Mouse (Mus musculus): ENCODE data around the gene Morn1. TPM values are rescaled to one million over a fixed set of nuclear protein-coding genes. Genes with fewer than 3 reads are reported as not detected.
A peak's percentile ranks its signal among the peaks of the same experiment; 100 is the strongest.
"Not testable (repeated sequence)": the region's sequence is repeated elsewhere in the genome, so short reads cannot be mapped to it uniquely, and the experiment has no call there.

Morn1 gene
- polyA plus RNA-seq, 1 experiment from 2014 or later, result 1.8 TPM

DNA sequence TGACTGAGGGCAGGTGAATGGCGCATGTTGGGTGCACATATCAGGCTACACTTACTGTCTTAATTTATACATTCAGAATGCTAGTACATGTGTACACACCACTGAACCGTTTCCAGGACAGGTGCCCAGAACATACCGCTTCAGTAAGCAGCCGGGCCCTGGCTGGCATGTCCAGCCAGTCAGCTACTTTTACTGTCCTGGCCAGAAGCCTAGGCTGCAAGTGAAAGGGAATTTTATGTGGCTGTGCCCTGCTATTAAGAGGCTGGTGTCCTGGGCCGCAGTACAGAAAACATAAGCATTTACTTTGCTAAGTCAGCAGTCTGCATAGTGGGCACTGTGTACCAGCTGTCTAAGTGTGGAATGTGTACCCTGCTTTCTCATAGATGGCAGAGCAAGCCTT, 15.5 kb upstream of the Morn1 start:
- H3K4me2 ChIP-seq (ENCODE audit: low read depth, low read length), result no peak overlapping the region
- ATAC-seq (replicated peaks; ENCODE audit: extremely low read depth, insufficient read depth, low FRiP score), result no peak
- peaks cover 65% of the 10 kb centered on the region for H3K36me3 ChIP-seq (ENCODE audit: control insufficient read depth, insufficient read depth)
- no peak overlapping the region for H3K9ac ChIP-seq (ENCODE audit: low read length)
- WGBS, result 83% methylated on average over 5 of the region's 5 CpGs
- peaks cover 10% of the 10 kb centered on the region for H3K4me1 ChIP-seq (ENCODE audit: control insufficient read depth, insufficient read depth, low read length)
- H3K9me3 ChIP-seq (replicated peaks; ENCODE audit: control insufficient read depth, low read length), result no peaks in the 10 kb centered on the region
- H3K27ac ChIP-seq (ENCODE audit: low read length), result no peak overlapping the region
- H3K27me3 ChIP-seq (ENCODE audit: control insufficient read depth, insufficient read depth, low read length), result no peaks in the 10 kb centered on the region
- H3K4me3 ChIP-seq (ENCODE audit: low read length), result no peak overlapping the region

DNA sequence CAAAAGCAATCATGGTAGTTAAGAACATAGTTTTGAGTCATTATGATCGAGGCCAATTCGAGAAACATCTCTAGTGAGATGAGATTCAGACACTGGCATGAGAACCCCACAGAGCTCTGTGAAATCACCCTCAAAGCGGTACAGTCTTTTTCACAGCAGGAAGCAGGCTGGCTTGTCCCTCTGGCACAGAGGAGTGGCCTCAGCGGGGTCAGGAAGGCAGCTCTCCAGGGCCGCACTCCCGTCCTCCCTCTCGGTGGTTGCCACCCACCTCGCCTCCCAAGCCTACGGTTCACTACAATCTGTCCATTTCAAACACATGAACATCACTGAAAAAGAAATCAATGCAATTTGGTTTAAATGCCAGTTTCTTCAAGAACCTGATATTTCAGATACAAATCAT, 12.0 kb upstream of the Morn1 start:
- Histone ChIP-seq H3K9me3 (replicated peaks; ENCODE audit: control insufficient read depth, low read length) (no peaks in the 10 kb centered on the region), H3K27me3 (ENCODE audit: control insufficient read depth, insufficient read depth, low read length) (no peaks in the 10 kb centered on the region), H3K4me1 (ENCODE audit: control insufficient read depth, insufficient read depth, low read length) (no peaks in the 10 kb centered on the region), H3K36me3 (ENCODE audit: control insufficient read depth, insufficient read depth) (peaks cover 73% of the 10 kb centered on the region), H3K4me2 (ENCODE audit: low read depth, low read length) (no peak overlapping the region), H3K4me3 (ENCODE audit: low read length) (no peak overlapping the region), H3K9ac (ENCODE audit: low read length) (no peak overlapping the region), H3K27ac (ENCODE audit: low read length) (no peak overlapping the region)
- 77% methylated on average over 9 of the region's 9 CpGs for WGBS
- ATAC-seq (replicated peaks; ENCODE audit: extremely low read depth, insufficient read depth, low FRiP score), result no peak

DNA sequence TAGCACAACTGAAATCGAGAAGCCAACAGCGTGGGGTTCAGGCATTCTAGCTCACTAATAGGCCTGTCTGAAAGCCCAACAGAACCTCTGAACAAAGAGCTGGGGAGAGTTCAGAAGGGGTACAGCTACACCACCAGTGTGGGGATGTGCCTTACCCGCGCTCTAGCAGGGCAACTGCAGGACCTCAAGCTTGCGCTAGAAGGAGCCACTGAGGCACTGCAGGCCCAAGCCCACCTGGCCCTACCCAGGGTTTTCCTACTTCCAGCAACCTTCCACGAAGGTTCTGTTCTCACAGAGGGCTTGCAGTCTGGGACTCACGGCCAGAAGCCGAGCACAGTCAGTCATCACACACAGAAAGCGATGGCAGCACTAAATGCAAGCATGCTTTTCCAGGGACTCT, 11.2 kb upstream of the Morn1 start:
- Histone ChIP-seq H3K36me3 (ENCODE audit: control insufficient read depth, insufficient read depth) (peaks cover 73% of the 10 kb centered on the region), H3K9me3 (replicated peaks; ENCODE audit: control insufficient read depth, low read length) (no peaks in the 10 kb centered on the region), H3K4me1 (ENCODE audit: control insufficient read depth, insufficient read depth, low read length) (no peaks in the 10 kb centered on the region), H3K27me3 (ENCODE audit: control insufficient read depth, insufficient read depth, low read length) (no peaks in the 10 kb centered on the region), H3K4me3 (ENCODE audit: low read length) (no peak overlapping the region), H3K27ac (ENCODE audit: low read length) (no peak overlapping the region), H3K9ac (ENCODE audit: low read length) (no peak overlapping the region), H3K4me2 (ENCODE audit: low read depth, low read length) (no peak overlapping the region)
- 87% methylated on average over 9 of the region's 9 CpGs for WGBS
- no peak for ATAC-seq (replicated peaks; ENCODE audit: extremely low read depth, insufficient read depth, low FRiP score)

DNA sequence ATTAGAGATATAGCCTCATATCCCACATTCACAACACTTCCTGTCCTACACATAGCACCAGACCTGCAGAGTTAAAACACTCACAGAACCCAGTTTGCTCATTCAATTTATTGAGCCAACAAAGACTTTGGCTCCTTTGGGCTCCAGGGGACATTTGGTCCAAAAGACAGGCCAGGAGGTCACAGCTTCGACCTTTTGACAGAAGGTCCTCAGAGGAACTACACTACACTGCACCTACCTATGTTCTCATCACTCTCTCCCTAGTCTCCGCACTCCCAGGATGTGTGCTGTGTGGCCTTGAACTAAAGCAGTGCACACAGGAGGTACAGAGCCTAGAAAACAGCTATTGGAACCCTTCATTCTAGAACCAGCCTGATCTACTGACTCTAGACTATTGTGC, 10.6 kb upstream of the Morn1 start:
- no peak overlapping the region for H3K4me2 ChIP-seq (ENCODE audit: low read depth, low read length)
- H3K27me3 ChIP-seq (ENCODE audit: control insufficient read depth, insufficient read depth, low read length), result no peaks in the 10 kb centered on the region
- H3K27ac ChIP-seq (ENCODE audit: low read length), result no peak overlapping the region
- WGBS, result 89% methylated on average over 2 of the region's 2 CpGs
- peaks cover 75% of the 10 kb centered on the region for H3K36me3 ChIP-seq (ENCODE audit: control insufficient read depth, insufficient read depth)
- no peak for ATAC-seq (replicated peaks; ENCODE audit: extremely low read depth, insufficient read depth, low FRiP score)
- H3K9me3 ChIP-seq (replicated peaks; ENCODE audit: control insufficient read depth, low read length), result no peaks in the 10 kb centered on the region
- no peak overlapping the region for H3K9ac ChIP-seq (ENCODE audit: low read length)
- H3K4me1 ChIP-seq (ENCODE audit: control insufficient read depth, insufficient read depth, low read length), result no peaks in the 10 kb centered on the region
- no peak overlapping the region for H3K4me3 ChIP-seq (ENCODE audit: low read length)

DNA sequence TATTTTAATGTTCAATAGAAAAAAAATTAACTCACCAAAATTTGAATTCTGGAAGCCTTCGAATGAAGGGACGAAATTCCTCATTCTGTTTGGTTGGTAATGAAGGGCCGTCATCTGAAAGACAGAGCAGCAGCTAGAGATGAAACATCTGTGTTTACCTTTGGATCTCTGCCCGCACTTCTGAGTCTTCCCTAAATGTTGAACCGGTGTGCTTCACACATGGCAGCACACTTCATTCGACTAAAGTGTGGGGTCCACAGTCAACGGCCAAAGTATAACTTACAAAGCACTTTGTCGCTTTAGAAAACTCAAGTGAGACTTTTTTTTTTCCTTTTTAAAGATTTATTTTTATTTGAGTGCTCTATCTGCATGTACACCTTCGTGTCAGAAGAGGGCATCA, 9.7 kb upstream of the Morn1 start:
- peaks cover 74% of the 10 kb centered on the region for H3K36me3 ChIP-seq (ENCODE audit: control insufficient read depth, insufficient read depth)
- WGBS, result 79% methylated on average over 9 of the region's 9 CpGs
- no peaks in the 10 kb centered on the region for H3K9me3 ChIP-seq (replicated peaks; ENCODE audit: control insufficient read depth, low read length)
- ATAC-seq (replicated peaks; ENCODE audit: extremely low read depth, insufficient read depth, low FRiP score), result no peak
- H3K27ac ChIP-seq (ENCODE audit: low read length), result no peak overlapping the region
- H3K9ac ChIP-seq (ENCODE audit: low read length), result no peak overlapping the region
- H3K4me3 ChIP-seq (ENCODE audit: low read length), result no peak overlapping the region
- no peaks in the 10 kb centered on the region for H3K27me3 ChIP-seq (ENCODE audit: control insufficient read depth, insufficient read depth, low read length)
- H3K4me1 ChIP-seq (ENCODE audit: control insufficient read depth, insufficient read depth, low read length), result no peaks in the 10 kb centered on the region
- no peak overlapping the region for H3K4me2 ChIP-seq (ENCODE audit: low read depth, low read length)

DNA sequence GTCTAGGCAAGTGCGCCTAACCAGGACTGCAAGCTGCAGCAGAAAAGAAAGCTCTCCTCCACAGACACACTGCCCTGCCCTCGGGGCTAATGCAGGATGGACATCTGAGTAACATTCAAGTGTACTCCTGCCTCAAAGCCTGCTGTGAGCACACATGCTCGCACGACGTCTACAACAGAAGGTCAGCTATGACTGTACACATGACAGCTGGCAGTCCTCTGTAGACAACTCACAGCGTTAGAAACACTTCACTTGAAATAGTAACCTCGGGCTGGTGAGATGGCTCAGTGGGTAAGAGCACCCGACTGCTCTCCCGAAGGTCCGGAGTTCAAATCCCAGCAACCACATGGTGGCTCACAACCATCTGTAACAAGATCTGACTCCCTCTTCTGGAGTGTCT, 7.6 kb upstream of the Morn1 start:
- not testable (repeated sequence) for H3K4me3 ChIP-seq (ENCODE audit: low read length); H3K27me3 ChIP-seq (ENCODE audit: control insufficient read depth, insufficient read depth, low read length); H3K4me2 ChIP-seq (ENCODE audit: low read depth, low read length); H3K9me3 ChIP-seq (replicated peaks; ENCODE audit: control insufficient read depth, low read length); H3K4me1 ChIP-seq (ENCODE audit: control insufficient read depth, insufficient read depth, low read length); ATAC-seq (replicated peaks; ENCODE audit: extremely low read depth, insufficient read depth, low FRiP score); H3K27ac ChIP-seq (ENCODE audit: low read length); H3K9ac ChIP-seq (ENCODE audit: low read length)
- peaks cover 60% of the 10 kb centered on the region for H3K36me3 ChIP-seq (ENCODE audit: control insufficient read depth, insufficient read depth)
- 85% methylated on average over 10 of the region's 10 CpGs for WGBS

DNA sequence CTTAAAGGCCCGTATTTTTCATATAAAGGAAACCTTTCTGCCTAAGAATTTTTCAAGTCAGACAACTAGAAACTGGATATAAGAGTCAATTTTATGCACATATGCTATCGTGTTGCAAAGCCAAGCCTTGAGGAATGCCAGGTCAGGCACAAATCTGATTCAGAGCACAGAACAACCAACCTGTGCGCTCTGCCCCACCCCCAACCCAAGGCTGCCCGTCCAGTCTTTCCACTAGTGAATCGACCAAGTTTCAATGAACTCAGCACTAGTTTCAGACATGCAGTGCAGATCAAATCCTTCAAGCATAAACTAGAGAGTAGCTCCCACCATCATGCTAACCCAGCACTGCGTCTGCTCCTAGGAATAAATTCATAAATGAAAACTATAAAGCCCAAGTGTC, 6.7 kb upstream of the Morn1 start:
- Histone ChIP-seq H3K4me3 (ENCODE audit: low read length) (no peak overlapping the region), H3K27me3 (ENCODE audit: control insufficient read depth, insufficient read depth, low read length) (no peaks in the 10 kb centered on the region), H3K36me3 (ENCODE audit: control insufficient read depth, insufficient read depth) (peaks cover 52% of the 10 kb centered on the region), H3K9ac (ENCODE audit: low read length) (no peak overlapping the region), H3K4me1 (ENCODE audit: control insufficient read depth, insufficient read depth, low read length) (peaks cover 12% of the 10 kb centered on the region), H3K27ac (ENCODE audit: low read length) (no peak overlapping the region), H3K4me2 (ENCODE audit: low read depth, low read length) (no peak overlapping the region), H3K9me3 (replicated peaks; ENCODE audit: control insufficient read depth, low read length) (no peaks in the 10 kb centered on the region)
- WGBS, result 87% methylated on average over 6 of the region's 6 CpGs
- no peak for ATAC-seq (replicated peaks; ENCODE audit: extremely low read depth, insufficient read depth, low FRiP score)

DNA sequence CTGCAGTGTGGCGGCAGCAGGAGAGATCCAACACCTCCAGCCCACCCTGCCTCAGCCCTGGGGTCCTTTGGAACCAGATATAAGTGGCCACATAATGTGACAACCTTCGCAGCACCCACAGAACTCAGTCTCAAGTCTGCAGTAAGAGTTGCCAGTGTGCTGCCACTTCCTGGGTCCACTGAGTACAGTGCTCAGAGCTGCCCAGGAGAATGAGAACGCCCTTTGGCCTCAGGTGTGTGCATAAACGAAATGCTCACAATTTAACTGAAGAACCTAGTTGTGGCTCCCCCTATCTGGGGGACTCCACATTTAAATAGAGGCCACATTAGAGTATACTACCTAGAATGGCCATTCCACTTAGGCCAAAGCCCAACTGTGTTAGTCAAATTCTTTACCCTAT, 2.8 kb upstream of the Morn1 start:
- no peaks in the 10 kb centered on the region for H3K9me3 ChIP-seq (replicated peaks; ENCODE audit: control insufficient read depth, low read length)
- no peak overlapping the region for H3K4me2 ChIP-seq (ENCODE audit: low read depth, low read length)
- no peak overlapping the region for H3K9ac ChIP-seq (ENCODE audit: low read length)
- no peak for ATAC-seq (replicated peaks; ENCODE audit: extremely low read depth, insufficient read depth, low FRiP score)
- H3K4me1 ChIP-seq (ENCODE audit: control insufficient read depth, insufficient read depth, low read length), result peaks cover 24% of the 10 kb centered on the region
- H3K27ac ChIP-seq (ENCODE audit: low read length), result no peak overlapping the region
- no peak overlapping the region for H3K4me3 ChIP-seq (ENCODE audit: low read length)
- H3K36me3 ChIP-seq (ENCODE audit: control insufficient read depth, insufficient read depth), result peaks cover 24% of the 10 kb centered on the region
- WGBS, result 87% methylated on average over 4 of the region's 4 CpGs
- no peaks in the 10 kb centered on the region for H3K27me3 ChIP-seq (ENCODE audit: control insufficient read depth, insufficient read depth, low read length)

DNA sequence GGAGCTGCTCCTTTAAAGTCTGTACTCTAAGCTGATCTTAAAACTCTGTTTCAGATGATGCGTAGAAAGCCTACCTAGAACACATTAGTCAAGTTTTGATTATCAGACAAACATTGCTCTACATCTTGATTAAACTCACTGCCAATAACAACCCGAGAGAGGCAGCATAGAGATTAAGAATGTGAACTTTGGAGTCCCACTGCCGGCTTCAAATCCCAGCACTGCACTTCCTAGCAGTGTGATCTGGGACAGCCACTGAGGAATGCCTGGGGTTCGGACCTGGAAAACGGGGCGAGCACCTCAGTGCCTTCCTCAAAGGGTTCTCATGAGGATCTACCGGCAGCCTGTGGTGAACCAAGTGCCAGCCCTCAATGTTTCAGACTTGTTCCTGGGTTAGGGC, 2.0 kb upstream of the Morn1 start:
- Histone ChIP-seq H3K4me2 (ENCODE audit: low read depth, low read length) (peak overlapping the region; percentile 65; the same call in 1 of the 2 replicates), H3K27ac (ENCODE audit: low read length) (no peak overlapping the region), H3K4me3 (ENCODE audit: low read length) (no peak overlapping the region), H3K9me3 (replicated peaks; ENCODE audit: control insufficient read depth, low read length) (no peaks in the 10 kb centered on the region), H3K36me3 (ENCODE audit: control insufficient read depth, insufficient read depth) (peaks cover 20% of the 10 kb centered on the region), H3K9ac (ENCODE audit: low read length) (peak overlapping the region; percentile 38; the same call in 1 of the 2 replicates), H3K4me1 (ENCODE audit: control insufficient read depth, insufficient read depth, low read length) (peaks cover 24% of the 10 kb centered on the region), H3K27me3 (ENCODE audit: control insufficient read depth, insufficient read depth, low read length) (no peaks in the 10 kb centered on the region)
- no peak for ATAC-seq (replicated peaks; ENCODE audit: extremely low read depth, insufficient read depth, low FRiP score)
- 84% methylated on average over 7 of the region's 7 CpGs for whole genome bisulfite sequencing

Data from heart, embryonic 16.5 days (tissue).